Mouse (Mus musculus) liver, postnatal 0 days (tissue): ENCODE measurements around the gene Atp23.

ENCODE experiments used
- CTCF ChIP-seq: sonication (generic); IDR thresholded peaks from 2 replicates; pipeline ENCODE4 v1.5.1; 2016; ENCODE audit warnings: antibody characterized with exemption, low read depth
- EP300 ChIP-seq: IDR thresholded peaks from 2 replicates; pipeline ENCODE4 v1.6.1; 2016; ENCODE audit warnings: antibody characterized with exemption, low read depth, mild to moderate bottlenecking

- TF ChIP-seq CTCF (no peak), EP300 (no peak)
Observed at GRCm38 (mm10) chr10:126865284-126865683, 35.9 kb downstream of the Atp23 start.
